Mouse (Mus musculus) left cerebral cortex, postnatal 10 days (tissue): ENCODE results near the gene 6030468B19Rik. TPM values are rescaled to one million over a fixed set of nuclear protein-coding genes. Genes with fewer than 3 reads are reported as not detected.

Experiments
- DNase-seq, 2 experiments: peaks; one replicate each; pipeline ENCODE4 v3.0.0; 2021 to 2022; ENCODE audit warnings: low spot score in 2 of 2, mixed read lengths in 1 of 2; ENCODE audit errors: extremely low spot score in 1 of 2
- intact Hi-C: fragments of 180-260 bp; cut with DNase I; formaldehyde crosslinking; loops from one replicate; pipeline ENCODE4 v1.15.1; 2025
- total RNA-seq, 2 experiments: library from RNA; stranded (reverse); gene quantifications; 2 replicates each; pipeline ENCODE4 v1.2.3; 2021

6030468B19Rik gene
- total RNA-seq, 2 experiments from 2014 or later: not detected

DNA sequence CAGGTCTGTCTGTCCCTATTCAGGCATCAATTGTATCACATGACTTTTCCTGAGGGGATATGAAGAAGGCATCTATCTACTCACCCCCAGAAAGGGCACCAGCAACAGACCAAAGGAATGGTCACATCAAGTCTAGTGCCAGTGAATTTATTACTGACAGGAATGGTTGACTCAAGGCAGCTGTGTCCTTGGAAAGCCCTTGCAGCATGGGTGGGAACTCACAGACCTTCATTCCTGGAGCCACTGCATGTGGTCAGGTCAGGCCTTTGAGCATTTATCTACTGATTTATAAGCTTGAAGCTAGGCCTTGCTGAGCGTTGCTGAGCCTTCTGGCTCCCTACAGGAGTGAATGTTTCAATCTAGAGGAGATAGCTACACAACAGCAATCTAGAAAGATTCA lies 43.5 kb downstream of the 6030468B19Rik start:
- intact Hi-C loops: no loop called here
- DNase-seq: no peak

DNA sequence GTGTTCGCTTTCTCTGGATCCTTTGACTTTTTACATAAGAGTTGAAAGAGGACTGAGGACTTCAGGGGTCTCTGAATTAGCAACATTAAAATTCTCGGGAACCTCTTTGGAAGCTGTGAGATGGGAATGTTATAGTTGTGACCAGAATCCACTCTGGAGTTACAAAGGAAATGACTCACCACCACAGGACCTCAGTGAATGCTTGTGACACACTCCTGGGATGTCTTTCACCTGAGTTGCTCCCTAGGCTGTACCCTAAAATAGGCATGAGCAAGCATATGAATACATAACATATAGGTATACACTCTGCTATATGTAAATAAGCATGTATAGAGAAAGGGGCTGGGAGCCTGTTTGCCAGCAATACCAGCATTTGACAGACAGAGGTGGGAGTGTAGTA lies 46.0 kb downstream of the 6030468B19Rik start:
- DNase-seq: no peak
- intact Hi-C loops: no loop called here

DNA sequence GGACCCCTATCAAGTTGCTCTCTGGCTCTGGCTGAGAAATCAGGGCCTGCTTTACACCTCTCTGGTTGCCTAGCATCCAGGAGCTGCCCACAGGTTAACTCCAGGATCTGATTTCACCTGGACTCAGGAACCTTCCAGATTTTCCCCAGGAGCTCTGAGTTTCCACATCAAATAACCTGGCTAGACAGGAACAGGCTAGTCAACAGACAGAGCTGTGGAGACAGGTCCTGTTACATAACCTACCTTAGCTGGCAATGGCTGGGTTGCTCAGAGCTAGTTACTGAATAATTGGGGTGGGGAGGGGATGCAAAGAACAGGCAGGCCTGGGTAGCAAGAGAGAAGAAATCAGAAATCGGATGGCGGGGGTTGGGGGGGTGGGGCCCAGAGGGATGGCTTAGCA lies 47.5 kb downstream of the 6030468B19Rik start:
- intact Hi-C loops: no loop called here
- DNase-seq: no peak

DNA sequence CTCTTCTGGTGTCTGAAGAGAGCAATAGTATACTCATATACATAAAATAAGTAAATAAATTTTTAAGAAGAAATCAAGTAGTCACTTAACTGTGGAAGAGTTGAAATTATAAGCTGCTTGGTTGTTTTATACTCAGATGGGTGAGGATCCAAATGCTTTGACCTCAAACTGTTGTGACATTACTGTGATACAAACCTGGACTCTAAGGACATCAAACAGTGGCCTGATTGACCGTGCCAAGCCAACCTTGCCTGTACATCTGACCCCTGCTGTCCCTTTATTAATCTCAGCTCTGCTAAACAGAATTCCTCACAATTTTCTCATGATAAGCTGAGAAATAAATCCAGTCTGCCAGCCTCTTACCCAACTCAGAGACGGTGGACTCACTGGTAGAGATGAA lies 48.2 kb downstream of the 6030468B19Rik start:
- no peak for DNase-seq
- intact Hi-C loops: no loop called here

DNA sequence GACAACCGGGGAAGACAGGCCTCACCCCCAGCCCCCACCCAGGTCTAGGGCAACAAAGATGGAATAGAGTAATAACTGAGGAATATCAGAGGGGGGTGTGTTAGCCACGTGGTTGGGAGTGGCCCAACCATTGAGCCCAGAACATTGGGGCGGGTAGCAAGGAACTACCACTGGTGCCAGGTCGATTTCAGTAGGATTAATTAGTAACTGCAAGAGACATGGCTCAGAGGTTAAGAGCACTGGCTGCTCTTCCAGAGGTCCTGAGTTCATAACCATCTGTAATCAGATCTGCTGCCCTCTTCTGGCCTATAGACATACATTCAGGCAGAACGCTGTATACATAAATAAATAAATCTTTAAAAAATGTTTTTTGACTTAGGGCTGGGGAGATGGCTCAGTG lies 49.2 kb downstream of the 6030468B19Rik start:
- no peak for DNase-seq
- intact Hi-C loops: no loop called here

DNA sequence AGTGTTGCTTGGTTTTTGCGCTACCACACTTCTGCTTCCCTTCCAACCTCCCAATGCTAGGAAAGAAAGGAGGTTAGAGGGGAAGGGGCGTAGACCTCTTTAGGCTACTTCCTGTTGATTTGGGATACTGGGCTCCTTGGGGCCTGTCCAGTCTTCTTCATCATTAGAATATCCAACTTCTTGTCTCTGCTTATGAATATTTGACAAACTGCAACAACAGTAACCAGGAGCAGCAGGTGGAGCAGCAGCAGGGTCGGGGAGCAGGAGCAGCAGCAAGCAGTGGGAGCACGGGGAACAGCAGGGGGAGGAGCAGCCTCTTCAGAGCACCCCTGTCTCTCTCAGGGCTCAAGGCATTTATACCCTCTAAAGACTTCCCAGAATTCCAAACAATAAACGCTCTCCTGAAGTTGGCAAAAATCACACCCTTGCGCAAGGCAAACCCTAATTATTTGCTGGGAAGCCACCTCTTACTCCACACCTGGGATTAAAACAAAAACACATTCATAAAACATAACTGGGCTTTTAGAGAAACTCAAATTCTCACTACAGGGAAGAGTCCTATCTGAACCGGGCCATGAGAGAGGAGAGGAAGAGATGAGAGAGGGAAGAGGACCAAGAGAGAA lies 50.2 kb downstream of the 6030468B19Rik start:
- no peak for DNase-seq
- intact Hi-C loops: no loop called here

DNA sequence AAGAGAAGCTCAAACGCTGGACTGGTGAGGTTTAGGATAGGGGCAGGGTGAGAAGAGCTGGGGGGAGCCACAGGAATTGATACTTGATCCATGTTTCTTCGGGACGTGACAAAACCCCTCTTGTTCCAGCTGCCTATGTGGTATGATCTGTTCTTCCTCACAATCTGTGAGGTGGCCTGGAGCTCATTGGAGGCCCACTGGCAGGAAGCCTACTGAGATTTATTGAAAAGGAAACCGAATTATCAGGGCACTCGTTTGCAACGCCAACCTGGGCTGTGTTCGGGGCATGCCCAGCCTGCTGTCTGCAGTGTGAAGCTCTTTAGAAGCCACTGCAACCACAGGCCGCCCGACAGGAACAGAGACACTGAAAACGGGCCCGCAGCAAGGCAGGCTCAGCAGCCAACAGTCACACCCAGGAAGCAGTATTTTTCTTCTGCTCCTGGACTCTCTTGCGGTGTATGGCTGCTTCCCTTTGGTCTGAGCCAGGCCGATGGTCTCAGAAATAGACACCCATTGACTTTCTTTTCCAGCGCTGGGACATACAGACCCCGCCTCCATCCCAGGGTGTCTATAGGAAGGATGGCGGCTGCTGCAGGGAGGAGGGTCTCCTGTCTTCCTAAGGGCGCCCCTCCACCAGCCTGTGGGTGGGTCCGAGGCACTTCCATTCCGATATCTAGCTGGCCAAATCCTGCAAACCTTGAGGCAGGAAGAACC lies 51.0 kb downstream of the 6030468B19Rik start:
- no peak for DNase-seq

DNA sequence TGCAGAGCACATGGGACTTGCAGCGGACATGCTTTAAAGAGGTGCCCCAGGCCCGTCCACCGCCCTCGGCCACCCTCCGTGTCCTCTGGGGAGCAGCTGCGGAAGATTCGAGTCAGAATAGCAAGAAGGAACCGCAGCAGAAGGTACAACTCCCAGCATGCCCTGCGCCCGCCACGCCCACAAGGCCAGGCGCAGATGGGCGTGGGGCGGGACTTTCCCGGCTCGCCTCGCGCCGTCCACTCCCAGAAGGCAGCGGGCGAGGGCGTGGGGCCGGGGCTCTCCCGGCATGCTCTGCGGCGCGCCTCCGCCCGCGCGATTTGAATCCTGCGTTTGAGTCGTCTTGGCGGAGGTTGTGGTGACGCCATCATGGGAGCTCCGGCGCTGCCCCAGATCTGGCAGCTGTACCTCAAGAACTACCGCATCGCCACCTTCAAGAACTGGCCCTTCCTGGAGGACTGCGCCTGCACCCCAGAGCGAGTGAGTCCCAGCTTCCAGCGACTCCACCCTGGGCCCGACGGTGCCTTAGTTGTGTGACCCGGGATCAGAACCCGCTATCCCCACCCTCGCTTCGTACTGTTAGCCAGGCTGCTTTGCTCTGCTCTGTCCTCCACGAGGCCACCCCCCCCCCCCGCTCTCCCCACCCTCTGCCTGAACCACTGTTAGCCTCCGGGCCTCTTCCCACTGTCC lies 51.7 kb downstream of the 6030468B19Rik start, which contains the start of gene Birc5:
Gene Birc5 (plus strand): TSS at position 267 of the 687 bp plus-strand sequence.
- peak; percentile 93 to 98 for DNase-seq
- intact Hi-C loops: no loop called here

More for the DNA sequence above, 51.0 kb downstream of the 6030468B19Rik start:
- intact Hi-C loops: no loop called here

DNA sequence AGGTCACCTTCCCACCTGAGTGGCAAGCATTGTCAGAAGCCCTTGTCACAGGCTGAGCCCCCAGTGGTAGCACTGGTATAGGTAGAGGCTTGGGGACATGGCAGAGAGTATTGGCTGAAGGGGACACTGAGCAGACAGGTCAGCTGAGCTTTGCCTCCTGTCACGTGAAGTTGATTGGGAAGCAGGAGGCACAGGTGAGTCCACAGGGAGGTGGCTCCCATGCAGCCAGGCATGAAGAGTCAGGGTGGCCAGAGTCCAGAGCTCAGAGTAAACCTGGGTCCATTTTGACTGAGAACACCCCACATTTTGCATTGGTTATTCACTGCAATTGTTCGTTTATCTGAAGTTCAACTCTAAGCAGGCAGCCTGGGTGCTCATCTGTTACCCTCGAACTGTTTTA lies 55.4 kb downstream of the 6030468B19Rik start:
- DNase-seq: no peak
- intact Hi-C loops: no loop called here

DNA sequence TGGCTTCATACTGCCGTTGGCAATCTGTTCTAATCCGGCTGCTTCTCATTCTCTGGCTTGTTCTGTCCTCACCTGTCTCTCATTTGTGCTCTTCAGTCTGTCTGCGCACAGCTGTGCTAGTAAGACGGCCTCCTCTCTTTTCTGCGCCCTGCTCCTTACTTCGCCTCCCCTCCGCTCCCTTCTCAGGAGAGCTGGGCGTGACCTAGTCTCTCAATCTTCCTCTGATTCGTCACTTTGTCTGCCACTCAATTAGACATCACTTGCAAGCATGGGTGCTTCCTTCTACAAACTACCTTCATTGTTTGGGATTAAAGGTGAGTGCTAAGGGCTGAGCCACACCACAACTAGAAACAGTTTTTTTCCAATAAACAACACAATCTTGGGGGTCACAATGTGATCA lies 56.8 kb downstream of the 6030468B19Rik start:
- intact Hi-C loops: no loop called here
- no peak for DNase-seq

DNA sequence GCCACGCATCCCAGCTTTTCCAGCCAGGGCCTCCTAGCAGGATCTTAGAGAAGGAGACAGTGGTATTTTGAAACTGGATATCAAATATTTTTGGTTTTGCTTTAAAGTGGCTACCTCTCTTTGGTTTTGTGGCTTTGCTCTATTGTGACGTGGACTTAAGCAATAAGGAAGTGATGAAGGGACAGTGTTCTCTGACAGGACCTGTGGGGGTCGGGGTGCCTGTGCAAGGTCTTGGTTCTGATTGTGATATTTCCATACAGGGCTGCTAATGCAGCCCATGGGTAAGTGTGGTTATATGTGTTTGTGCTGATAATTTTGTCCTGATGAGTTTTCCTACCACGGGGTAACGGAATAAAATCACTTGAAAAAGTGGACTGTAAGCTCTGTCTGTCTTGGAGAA lies 57.9 kb downstream of the 6030468B19Rik start:
- intact Hi-C loops: no loop called here
- no peak for DNase-seq

DNA sequence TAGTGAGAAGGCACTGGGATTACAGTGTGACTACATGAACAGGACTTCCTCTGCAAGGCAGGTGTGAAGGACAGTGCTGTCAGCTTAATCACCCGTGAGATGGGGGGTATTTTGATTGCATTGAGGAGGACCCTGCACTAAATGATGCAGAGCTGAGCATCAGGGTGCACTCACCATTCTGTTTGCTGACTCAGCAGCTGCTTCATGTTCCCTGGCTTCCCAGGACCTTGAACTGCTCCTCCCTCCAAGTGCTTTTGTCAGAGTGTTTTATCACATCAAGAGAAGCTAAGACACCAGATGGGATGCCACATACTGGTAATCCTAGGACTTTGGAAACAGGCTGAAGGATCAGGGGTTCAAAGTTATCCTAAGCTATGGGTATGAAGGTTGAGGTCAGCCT lies 58.5 kb downstream of the 6030468B19Rik start:
- intact Hi-C loops: no loop called here
- no peak for DNase-seq

Other genes starting within 250 kb of the 6030468B19Rik start
- 10 to 100 TPM; 63.5 to 71.0 TPM for gene Tnrc6c, start 143.4 kb upstream of the 6030468B19Rik start, total RNA-seq
- 1 to 10 TPM in 1 of 2 experiments, under 1 TPM in 1; 0.79 to 1.5 TPM for gene Tmc8, start 15.6 kb upstream of the 6030468B19Rik start, total RNA-seq
- gene Tmc6, start 15.5 kb upstream of the 6030468B19Rik start, total RNA-seq: 1 to 10 TPM; 4.7 to 4.8 TPM
- 1 to 10 TPM; 3.1 to 4.3 TPM for gene Gm20708, start 12.0 kb downstream of the 6030468B19Rik start, total RNA-seq
- 10 to 100 TPM in 1 of 2 experiments, 1 to 10 TPM in 1; 7.5 to 10.9 TPM for gene Syngr2, start 12.0 kb downstream of the 6030468B19Rik start, total RNA-seq
- 10 to 100 TPM in 1 of 2 experiments, 1 to 10 TPM in 1; 8.7 to 10.1 TPM for gene Afmid, start 28.3 kb downstream of the 6030468B19Rik start, total RNA-seq
- gene Tk1, start 28.4 kb downstream of the 6030468B19Rik start, total RNA-seq: 1 to 10 TPM; 2.6 to 4.4 TPM
- 1 to 10 TPM; 3.7 to 4.6 TPM for gene Birc5, start 51.6 kb downstream of the 6030468B19Rik start, total RNA-seq
- gene Tmem235, start 63.1 kb downstream of the 6030468B19Rik start, total RNA-seq: under 1 TPM in 1 of 2 experiments, not detected in 1; 0.36 TPM
- gene Tha1, start 75.8 kb downstream of the 6030468B19Rik start, total RNA-seq: 1 to 10 TPM; 3.1 to 4.0 TPM
- gene Socs3, start 172.4 kb downstream of the 6030468B19Rik start, total RNA-seq: 1 to 10 TPM; 2.3 to 2.6 TPM
- 10 to 100 TPM; 58.6 to 62.3 TPM for gene Pgs1, start 188.6 kb downstream of the 6030468B19Rik start, total RNA-seq